Mouse (Mus musculus): ENCODE data around the gene Yes1.

DNA sequence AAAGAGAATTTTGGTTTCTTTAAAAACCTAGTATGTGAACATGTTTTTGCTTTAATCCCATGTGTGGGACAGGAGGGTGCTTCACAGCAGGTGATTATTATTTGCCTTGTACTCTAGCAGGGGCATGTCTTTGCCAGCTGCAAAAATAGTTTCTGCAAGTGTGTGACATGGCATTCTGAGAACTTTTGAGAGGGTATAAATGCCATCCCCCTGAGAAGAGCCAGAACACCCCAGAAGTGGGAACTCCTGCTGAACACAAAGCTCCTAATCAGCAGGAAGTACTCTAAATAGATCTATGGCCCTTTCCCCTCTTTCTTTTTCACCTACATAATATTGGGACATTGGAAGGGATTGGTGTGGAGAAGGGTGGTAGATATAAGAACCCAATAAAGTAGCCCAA, 22.2 kb downstream of the Yes1 start:
- TF ChIP-seq GATA1 (IDR thresholded peaks at IDR 0.05; ENCODE audit: borderline replicate concordance, low read length) (no peak), FLI1 (IDR thresholded peaks at IDR 0.05; ENCODE audit: low read length) (no peak)
